Mouse (Mus musculus) large intestine, adult 2 months (tissue): ENCODE results near the gene Gm21256. TPM values are rescaled to one million over a fixed set of nuclear protein-coding genes. Genes with fewer than 3 reads are reported as not detected.
"Not testable (repeated sequence)": the region's sequence is repeated elsewhere in the genome, so short reads cannot be mapped to it uniquely, and the experiment has no call there.

Experiments used
- DNase-seq: peaks from one replicate; pipeline ENCODE4 v3.0.0-alpha.2; 2012; ENCODE audit warnings: low read depth, low spot score
- WGBS: fragments of 180-500 bp; shearing (Covaris S2); methylation state at CpG from one replicate; pipeline ENCODE4 v1.1.7; 2018; 5-methylcytosine and 5-hydroxymethylcytosine counted together
- polyA plus RNA-seq: library from polyadenylated mRNA; depleted of rRNA; stranded (reverse); fragments of >200 nt; gene quantifications from 2 replicates; pipeline ENCODE4 v1.2.3, GENCODE M21; 2012; rRNA removed

The Gm21256 gene
- polyA plus RNA-seq, result not detected in 2 replicates

DNA sequence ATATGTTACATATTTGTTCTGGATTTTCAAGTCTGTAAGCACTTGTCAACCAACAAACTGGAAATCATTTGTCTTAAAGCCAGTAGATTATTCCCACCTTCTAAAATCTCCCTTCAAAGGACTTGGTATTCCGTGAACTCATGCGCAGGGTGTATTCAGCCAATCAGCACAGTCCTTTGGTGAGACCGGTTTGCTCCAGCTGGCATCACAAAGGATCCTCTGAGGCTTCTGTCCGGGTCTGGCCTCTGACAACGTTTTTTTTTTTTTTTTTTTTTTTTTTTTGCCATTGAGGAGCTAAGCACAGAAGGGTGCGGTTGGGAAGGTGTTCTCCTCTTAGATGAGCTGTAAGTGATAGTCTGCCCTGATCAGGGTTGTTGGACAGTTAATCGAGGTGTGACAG lies at the start of gene Gm21256:
Gene Gm21256, plus strand, starts transcription at position 301 of the 400 bp plus-strand sequence.
- DNase-seq, result not testable (repeated sequence)
- WGBS, result no CpG with 5 or more reads among the region's 7 CpGs

Other genes with a start within 250 kb of the Gm21256 start
- gene Gm21170, start 240.1 kb downstream of the Gm21256 start, polyA plus RNA-seq, result not detected in 2 replicates